Mouse (Mus musculus) splenic B cell, adult 2 months (primary cell): ENCODE measurements around the gene Chchd6.

Source experiments
- DNase-seq: peaks from one replicate; pipeline ENCODE4 v3.0.0-alpha.2; 2011; ENCODE audit warnings: low read depth, low spot score
- H3K27me3 ChIP-seq: 2 replicates; pipeline ENCODE4 v1.6.1; 2012; ENCODE audit warnings: mild to moderate bottlenecking, low read length, moderate library complexity, mixed read lengths; ENCODE audit not compliant: control insufficient read depth, poor library complexity, insufficient read depth, severe bottlenecking
- H3K36me3 ChIP-seq: 2 replicates; pipeline ENCODE4 v1.6.1; 2012; ENCODE audit warnings: mild to moderate bottlenecking, low read length, moderate library complexity, mixed read lengths; ENCODE audit not compliant: control insufficient read depth, poor library complexity, insufficient read depth, severe bottlenecking

Gene Chchd6

DNA sequence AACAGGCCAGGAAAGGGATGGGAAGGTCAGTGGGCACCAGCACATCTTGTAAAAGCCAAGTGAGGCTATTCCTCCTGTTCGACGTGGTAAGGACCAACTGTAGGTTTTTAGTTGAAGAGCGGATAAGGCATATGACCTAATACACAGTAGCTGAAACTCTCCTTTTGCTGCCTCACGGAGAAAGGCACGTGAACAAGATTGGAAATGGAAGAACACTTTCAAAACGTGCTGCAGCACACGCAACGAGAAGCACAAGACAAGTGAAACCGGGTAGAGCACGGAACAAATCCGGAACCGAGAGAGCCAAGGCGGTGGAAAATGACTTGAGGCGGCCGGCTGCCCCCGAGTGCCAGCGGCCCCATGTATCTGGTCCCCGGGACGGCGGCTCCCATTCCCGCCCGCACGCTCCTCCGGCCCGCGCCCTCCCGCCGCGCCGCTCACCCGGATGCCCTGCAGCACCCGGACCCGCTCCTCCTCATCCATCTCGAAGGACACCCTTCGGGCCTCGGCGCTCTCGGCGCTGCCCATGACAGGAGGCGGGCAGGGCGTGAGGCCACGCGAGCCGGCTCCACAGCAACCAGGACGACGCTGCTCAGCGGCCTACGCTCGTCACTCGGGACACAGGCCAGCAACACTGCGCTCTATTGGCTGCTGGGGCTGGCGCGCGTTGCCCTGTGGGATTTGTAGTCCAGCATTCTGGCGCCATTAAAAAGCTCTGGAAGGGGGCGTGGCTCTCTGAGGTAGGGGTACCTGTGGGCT is at the start of gene Chchd6:
TSS of gene Chchd6 (minus strand) at position 635 of the 759 bp plus-strand sequence.
- peak; percentile 93 for DNase-seq
- H3K27me3 ChIP-seq = no peaks in the 10 kb centered on the region
- no peaks in the 10 kb centered on the region for H3K36me3 ChIP-seq

DNA sequence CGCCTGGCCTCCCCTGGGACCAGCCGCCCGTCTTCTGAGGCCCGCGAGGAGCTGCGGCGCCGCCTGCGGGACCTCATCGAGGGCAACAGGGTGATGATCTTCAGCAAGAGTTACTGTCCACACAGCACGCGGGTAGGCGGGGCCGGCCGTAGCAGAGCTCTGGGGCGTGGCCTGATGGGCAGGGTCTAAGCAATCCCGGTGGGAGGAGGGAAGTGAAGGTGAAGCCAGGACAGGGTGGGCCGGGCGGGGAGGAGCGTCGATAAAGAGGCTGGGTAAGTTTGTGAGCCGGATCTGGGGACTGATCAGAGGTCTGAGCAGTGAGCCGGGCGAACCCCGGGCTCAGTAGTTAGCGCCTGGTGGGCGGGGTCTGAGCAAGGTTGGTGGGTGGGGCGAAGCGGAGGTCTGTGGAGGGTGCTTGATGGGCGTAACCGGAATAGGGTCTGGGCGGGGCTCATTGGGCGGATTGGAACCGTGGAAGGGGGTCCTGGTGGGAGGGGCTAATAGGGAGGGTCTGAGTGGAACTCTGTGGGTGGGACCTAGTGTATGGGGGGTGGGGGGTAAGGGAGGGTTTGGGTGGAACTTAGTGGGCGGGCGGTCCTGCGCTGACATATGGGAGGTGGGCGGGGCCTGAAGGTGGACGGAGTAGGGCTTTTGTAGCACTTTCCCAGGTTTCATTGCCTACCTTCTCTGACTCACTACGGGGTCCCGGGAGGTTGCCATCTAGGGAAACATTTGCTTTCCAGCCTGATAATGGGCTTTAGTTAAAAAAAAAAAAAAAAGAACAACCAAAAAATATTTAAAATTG is 49.0 kb upstream of the Chchd6 start:
- no peaks in the 10 kb centered on the region for H3K36me3 ChIP-seq
- peak; percentile 95 for DNase-seq
- no peaks in the 10 kb centered on the region for H3K27me3 ChIP-seq

DNA sequence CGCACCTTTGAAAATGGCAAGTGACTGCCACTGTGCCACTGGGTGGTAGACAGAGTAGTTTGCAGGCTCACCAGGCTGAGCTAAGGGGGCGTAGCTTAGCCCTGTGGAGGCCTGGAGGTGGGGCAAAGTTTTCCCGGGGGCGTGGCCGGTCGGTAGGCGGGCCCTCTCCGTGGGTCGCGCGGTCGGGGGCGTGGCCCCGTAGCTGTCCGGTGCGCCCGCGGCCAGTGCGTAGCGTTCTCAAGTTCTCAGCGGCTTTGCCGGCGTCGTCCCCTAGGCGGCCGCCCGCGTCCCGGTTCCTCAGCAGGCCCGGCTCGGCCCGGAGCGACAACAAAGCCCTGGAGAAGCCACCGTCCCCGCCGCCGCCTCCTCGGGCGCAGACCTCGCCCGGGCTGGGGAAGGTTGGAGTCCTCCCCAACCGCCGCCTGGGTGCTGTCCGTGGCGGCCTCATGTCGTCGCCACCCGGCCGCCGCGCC is 48.4 kb upstream of the Chchd6 start, which contains the start of gene Txnrd3:
TSS of gene Txnrd3 (plus strand) at position 191 of the 473 bp plus-strand sequence.
- no peaks in the 10 kb centered on the region for H3K36me3 ChIP-seq
- H3K27me3 ChIP-seq = no peaks in the 10 kb centered on the region
- peak; percentile 94 for DNase-seq

DNA sequence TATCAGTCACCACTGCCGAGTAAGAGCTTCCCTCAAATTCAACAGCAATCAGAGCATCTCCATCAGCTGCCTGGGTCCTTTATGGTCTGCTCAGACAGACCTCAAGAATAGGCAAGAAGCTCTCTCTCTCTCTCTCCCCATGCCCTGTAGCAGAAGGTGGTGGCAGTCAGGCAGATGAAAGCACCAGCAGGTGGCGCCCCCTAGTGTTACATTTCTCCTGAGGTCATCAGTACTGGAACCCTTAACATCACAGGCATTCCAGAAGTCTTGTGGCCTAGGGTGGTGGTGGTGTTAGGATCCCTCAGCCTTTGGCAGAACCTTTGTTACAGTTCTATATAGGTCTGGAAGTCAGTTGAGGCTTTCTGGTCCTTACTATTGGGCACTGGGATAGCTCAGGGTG is 43.6 kb upstream of the Chchd6 start:
- H3K27me3 ChIP-seq = no peaks in the 10 kb centered on the region
- DNase-seq = peak; percentile 76
- no peaks in the 10 kb centered on the region for H3K36me3 ChIP-seq

DNA sequence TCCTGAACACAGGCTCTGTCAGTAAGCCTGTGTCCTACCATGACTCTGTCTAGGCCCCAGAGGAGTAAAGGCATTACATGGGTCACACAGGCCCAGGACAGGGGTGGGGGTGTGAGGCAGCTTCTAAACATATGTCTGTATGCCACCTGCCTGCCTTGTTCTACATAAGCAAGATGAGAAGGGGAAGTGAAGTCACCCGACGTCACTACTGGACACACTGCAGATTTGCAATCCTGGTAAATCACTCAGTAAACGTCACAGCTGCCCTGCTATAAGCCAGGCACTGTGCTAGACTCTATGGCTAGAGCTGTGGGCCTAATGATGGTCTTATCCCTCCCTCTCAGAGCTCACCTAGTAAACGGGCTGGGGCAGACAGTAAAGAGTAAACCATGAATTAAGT is 42.5 kb upstream of the Chchd6 start:
- DNase-seq = peak; percentile 29
- Histone ChIP-seq H3K27me3 (no peaks in the 10 kb centered on the region), H3K36me3 (no peaks in the 10 kb centered on the region)

DNA sequence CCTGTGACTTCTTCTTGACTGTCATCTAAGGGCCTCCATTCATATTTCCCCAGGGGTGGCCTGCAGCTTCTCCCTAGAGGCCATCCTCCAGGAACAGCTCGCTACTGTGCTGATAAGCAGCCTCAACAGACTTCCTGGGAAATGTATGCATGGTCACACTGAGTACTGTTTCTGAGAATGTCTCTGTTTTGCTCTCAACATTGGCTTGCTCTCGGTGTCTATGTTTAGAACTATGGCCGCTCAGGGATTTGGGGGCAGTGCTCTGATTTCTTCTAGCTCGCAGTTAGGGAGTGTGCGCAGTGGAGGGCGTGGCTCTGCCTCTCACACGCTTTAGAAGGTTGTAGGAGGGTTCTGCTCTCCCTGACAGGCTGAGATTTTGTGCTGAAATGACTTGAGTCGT is 38.9 kb upstream of the Chchd6 start:
- DNase-seq = no peak
- H3K36me3 ChIP-seq = no peaks in the 10 kb centered on the region
- H3K27me3 ChIP-seq = no peaks in the 10 kb centered on the region

DNA sequence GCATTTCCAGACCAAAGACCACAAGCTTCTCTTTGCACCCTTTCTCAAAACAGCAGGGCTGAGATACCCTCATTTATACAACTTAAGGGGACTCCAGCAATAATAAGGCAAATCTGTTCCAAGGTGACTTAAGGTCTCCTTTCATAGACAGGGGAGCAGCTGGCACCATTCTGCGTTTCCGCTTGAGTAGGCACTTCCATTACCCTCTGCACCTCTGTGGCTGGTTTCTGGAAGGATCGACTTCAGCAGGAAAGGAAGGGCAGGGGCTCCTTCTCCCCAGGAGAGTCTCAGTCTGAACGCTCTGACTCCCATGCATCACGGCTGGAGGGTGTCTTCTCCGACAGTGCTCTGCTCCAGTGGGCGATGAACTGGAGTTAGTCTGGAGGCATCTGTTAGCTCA is 37.7 kb upstream of the Chchd6 start:
- no peaks in the 10 kb centered on the region for H3K27me3 ChIP-seq
- DNase-seq = no peak
- no peaks in the 10 kb centered on the region for H3K36me3 ChIP-seq

DNA sequence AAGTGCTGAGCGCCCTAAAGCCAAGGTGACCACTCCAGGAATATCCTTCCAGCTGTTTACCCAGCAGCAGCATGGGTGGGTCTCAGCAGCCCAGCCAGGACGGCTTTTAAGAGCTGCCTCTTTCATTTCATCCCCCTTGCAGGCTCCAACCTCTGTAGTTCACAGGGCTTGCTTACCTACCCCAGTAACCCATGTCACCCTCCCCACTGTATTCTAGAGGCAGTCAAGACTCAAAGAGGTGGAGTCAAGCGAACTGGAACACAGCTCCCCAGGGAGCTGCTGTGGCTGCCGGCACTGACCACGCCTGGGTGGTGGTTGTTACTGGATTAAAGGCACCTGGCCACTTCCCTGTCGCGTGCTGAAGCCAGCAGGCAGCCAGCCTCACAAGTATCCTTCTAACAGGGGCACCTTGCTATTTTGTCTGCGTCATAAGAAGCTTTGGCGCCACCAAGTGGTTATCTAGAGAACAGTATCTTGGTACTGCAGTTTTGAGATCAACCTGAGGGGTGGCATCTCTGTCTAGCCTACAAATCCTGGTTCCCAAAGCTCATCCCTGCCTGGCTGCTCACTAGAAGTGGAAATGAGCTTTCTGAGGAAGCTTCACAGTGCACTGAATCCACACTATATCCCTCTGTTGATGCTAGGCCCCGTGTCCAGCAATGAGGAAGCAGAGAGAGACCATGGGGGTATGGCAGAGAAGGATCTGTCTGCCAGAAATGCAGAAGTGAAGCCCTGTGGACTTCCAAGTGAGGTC is 36.5 kb upstream of the Chchd6 start:
- no peaks in the 10 kb centered on the region for H3K27me3 ChIP-seq
- DNase-seq = peak; percentile 89

DNA sequence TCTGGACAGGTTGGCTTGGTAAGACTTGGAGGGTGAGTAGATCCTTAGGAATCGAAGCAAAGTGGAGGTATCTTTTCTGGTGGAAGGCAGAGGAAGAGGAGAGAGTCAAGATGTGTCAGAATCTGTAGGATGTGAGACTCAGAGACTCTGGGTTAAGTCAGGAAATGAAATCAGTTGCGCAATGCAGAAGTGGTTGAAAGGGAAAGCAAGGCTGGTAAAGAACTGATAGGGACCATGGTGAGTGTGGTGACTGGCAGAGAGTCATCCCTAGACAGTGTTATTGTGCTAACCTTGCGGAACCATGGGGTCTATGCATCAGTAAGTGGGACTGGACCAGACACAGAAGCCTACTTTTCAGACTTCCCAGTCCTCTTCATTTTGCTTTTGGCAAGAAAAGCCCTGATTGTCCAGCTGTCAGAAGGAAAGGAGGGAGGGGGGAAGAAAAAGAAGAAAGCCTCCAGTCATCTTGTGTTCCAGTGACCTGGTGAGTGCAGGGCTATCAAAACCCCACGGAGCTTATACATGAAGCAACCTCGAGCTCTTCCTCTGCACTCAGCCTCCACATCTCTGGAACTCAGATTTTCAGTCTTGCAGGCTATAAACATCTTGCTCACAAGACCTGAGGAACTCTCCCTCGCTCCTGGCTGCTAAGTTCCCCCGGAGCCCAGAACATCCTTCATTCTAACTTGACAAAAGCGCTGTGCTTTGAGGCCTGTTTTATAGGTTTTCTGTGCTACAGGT is 32.8 kb upstream of the Chchd6 start:
- Histone ChIP-seq H3K27me3 (no peaks in the 10 kb centered on the region), H3K36me3 (no peaks in the 10 kb centered on the region)
- no peak for DNase-seq

More for the DNA sequence above, 36.5 kb upstream of the Chchd6 start:
- no peaks in the 10 kb centered on the region for H3K36me3 ChIP-seq

DNA sequence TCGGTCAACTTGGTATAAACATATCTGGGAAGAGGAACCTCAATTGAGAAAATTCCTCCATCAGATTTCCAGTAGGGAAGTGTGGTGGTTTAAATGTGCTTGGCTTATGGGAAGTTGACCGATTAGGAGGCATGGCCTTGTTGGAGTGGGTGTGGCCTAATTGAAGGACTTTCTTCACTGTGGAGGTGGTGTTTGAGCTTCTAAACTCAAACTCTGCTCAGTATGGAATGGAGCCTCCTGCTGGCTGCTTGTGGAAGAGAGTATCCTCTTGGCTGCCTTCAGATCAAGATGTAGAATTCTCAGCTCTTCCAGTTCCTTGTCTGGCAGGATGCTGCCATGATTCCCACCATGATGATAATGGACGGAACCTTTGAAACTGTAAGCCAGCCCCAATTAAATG is 27.2 kb upstream of the Chchd6 start:
- DNase-seq = peak; percentile 30
- H3K27me3 ChIP-seq = no peaks in the 10 kb centered on the region
- H3K36me3 ChIP-seq = no peaks in the 10 kb centered on the region

DNA sequence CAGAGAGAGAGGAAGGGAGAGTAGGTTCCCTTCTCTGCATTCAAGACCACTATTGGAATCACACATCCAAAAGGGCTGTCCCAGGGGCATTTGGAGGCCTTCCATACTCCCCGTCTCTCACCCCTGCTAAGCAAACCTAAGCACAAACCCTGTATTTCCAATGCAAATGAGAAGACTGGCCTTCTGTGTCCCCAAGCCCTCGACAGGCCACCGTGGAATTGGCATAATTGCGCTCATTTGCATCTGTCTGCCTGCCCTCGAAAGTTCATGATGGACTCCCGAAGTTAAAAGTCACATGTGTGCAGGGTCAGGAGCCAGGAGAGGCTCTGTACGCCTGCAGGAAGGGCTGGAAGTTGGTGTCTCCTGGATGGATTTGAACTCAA is 19.9 kb upstream of the Chchd6 start:
- no peaks in the 10 kb centered on the region for H3K27me3 ChIP-seq
- no peak for DNase-seq

DNA sequence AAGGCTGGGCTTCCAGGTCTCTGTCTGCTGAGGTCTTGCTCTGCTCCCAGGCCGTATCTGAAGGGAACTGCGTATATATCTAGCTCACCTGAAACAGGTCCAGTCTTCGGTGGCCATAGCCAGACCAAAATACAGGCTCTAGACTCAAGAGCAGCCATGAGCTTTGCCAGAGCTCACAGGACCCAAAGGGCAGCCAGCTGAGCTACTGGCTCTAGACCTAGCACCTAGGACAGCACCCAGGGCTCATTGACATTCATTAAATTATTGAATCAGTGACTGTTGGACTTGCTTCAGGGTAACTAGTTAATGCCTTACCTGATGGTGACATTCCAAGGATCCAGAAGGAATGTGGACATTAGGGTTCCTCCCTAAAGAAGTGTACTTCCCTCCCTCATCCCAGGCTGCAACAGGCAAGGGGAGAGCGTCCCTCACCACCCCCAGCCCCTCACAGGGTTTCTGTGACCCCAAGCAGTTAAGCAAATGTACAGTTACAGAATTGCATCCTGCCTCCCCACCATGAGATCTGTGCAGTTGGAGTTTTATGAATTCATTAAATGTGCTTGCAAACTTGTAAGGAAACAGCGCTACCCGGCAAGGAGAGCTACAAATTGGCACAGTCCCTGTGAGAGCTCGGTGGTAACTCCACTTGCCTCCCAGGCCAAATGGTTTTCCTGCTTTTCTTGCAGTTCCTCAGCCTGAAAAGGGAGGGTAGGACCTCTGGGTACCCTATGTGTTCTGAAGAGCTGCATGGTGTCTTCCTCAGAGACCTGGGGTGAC is 19.3 kb upstream of the Chchd6 start:
- no peak for DNase-seq
- Histone ChIP-seq H3K36me3 (no peaks in the 10 kb centered on the region), H3K27me3 (no peaks in the 10 kb centered on the region)

More for the DNA sequence above, 19.9 kb upstream of the Chchd6 start:
- H3K36me3 ChIP-seq = no peaks in the 10 kb centered on the region

DNA sequence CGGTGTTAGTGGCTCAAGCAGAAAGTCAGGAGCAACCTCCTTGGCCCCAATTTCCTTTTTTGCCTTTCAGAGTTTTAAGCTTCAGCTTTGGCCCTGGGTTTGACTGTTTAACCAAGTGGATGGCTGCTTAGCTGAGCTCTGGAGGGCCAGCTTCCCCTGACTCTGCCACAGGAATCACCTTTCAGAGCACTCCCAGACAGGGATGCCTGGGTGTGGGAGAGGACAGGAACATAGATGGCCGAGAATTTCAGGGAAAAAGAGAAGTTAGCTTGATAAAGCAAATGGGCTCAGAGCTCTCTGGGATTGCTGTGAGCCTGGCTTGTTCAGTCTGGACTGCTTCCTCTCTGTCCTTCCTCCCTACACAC is 18.6 kb upstream of the Chchd6 start:
- no peaks in the 10 kb centered on the region for H3K27me3 ChIP-seq
- DNase-seq = no peak
- H3K36me3 ChIP-seq = no peaks in the 10 kb centered on the region
